Mouse (Mus musculus) bone marrow, adult 2 months (tissue): ENCODE results near the gene Prc1.

Experiments
- CTCF ChIP-seq: fragments of 200-500 bp; IDR thresholded peaks from 2 replicates; pipeline ENCODE4 v1.5.1; 2011; ENCODE audit warnings: low read length, control low read depth; ENCODE audit not compliant: control insufficient read depth, insufficient read depth
- POLR2A ChIP-seq: fragments of 200-500 bp; IDR thresholded peaks from 2 replicates; pipeline ENCODE4 v1.6.1; 2011; ENCODE audit warnings: low read depth, mild to moderate bottlenecking, control low read depth, low read length, borderline replicate concordance; ENCODE audit not compliant: control insufficient read depth

DNA sequence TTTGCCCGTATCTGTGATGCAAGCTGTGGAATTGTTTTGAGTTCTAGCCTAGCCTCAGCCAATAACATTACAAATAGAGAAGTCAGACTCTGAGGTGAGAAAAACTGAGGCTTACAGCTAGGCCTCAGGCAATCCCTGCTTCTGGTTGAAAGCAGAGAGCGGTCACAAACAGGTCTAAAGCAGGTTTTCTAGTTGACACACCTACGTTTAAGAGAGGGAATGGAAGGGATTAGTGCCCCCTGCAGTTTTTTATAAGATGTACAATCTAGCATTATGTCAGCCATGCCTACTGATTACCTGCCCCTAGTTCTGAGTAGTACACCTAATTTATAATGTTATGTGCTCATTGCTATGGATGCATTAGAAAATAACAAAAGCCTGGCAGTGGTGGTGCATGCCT, 13.5 kb downstream of the Prc1 start:
- TF ChIP-seq CTCF (no peak), POLR2A (no peak)
